Mouse (Mus musculus): ENCODE measurements around the gene Ypel2. TPM values are rescaled to one million over a fixed set of nuclear protein-coding genes. Genes with fewer than 3 reads are reported as not detected.
A peak's percentile ranks its signal among the peaks of the same experiment; 100 is the strongest.

Gene Ypel2
- polyA plus RNA-seq, 1 experiment from 2014 or later = 10.6 TPM

GRCm38 (mm10) chr11:86960331-86960730 is 33.2 kb downstream of the Ypel2 start:
- Histone ChIP-seq H3K9ac (ENCODE audit: low read depth, low read length) (no peak overlapping the region), H3K36me3 (ENCODE audit: insufficient read depth, low read length) (no peaks in the 10 kb centered on the region), H3K4me2 (ENCODE audit: low read length) (no peak overlapping the region), H3K4me1 (replicated peaks; ENCODE audit: insufficient read depth, low read length) (peaks cover 69% of the 10 kb centered on the region), H3K9me3 (replicated peaks; ENCODE audit: low read length) (no peaks in the 10 kb centered on the region), H3K27me3 (ENCODE audit: insufficient read depth, low read length) (no peaks in the 10 kb centered on the region), H3K27ac (peak overlapping the region; percentile 95), H3K4me3 (replicated peaks; ENCODE audit: low read depth, low read length) (no peak overlapping the region)
- ATAC-seq (replicated peaks; ENCODE audit: low FRiP score, low read depth) (no peak), DNase-seq (ENCODE audit: low spot score) (no peak)
- 50% methylated on average over 2 of the region's 2 CpGs for WGBS
- TF ChIP-seq CTCF (IDR thresholded peaks at IDR 0.05; ENCODE audit: low read depth) = no peak

DNA sequence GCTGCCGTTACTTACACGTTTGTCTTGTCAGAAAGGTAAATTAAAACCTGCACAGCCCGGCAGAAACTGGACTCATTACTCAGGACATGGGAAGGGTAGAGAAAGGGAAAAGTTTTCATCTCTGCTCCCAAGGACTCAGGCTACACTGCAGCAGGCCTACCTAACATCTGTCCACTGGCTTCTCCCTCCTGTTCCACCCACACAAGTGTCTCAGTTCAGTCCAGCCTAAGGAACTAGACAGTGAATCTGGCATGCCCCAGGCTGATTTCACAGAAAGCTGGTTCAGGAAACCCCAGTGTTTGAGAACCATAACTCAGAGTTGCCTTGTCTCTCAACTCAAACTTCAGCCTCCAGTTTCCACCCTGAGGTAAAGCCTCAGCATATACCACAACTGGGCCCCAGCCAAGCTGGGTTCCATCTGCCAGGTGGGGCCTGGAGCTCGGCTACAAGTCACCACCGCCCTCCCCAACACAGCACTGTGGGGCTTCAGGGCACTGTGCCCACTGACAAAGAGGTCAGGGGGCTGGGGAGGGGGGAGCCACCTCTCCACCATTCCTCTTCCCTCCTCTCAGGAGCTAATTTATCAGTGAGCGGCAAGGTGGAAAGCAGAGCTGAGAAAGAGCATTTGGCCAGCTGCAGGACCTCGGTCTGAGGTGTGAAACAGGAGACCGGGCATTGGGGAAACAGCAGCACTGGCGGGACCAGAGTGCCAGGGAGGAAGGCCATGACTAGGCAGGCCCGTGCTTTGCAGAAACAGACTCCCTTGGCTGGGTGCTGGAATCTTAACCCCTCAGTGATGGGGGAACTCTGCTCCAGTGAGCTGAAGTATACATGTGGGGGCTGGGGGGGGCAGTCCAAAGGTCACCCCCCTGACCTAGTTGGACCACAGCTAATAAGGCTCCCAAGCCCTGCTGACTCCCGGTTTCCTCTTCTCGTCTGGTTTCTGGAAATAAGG is 34.5 kb downstream of the Ypel2 start:
- Histone ChIP-seq H3K27ac (peak overlapping the region; percentile 95), H3K4me3 (replicated peaks; ENCODE audit: low read depth, low read length) (no peak overlapping the region), H3K4me1 (replicated peaks; ENCODE audit: insufficient read depth, low read length) (peaks cover 82% of the 10 kb centered on the region), H3K9ac (ENCODE audit: low read depth, low read length) (peak overlapping the region; percentile 15; the same call in 1 of the 2 replicates), H3K36me3 (ENCODE audit: insufficient read depth, low read length) (no peaks in the 10 kb centered on the region), H3K9me3 (replicated peaks; ENCODE audit: low read length) (no peaks in the 10 kb centered on the region), H3K4me2 (ENCODE audit: low read length) (no peak overlapping the region), H3K27me3 (ENCODE audit: insufficient read depth, low read length) (no peaks in the 10 kb centered on the region)
- peak; percentile 73 for ATAC-seq (replicated peaks; ENCODE audit: low FRiP score, low read depth)
- DNase-seq (ENCODE audit: low spot score) = peak; percentile 68
- 15% methylated on average over 12 of the region's 12 CpGs for WGBS
- no peak for TF ChIP-seq CTCF (IDR thresholded peaks at IDR 0.05; ENCODE audit: low read depth)

DNA sequence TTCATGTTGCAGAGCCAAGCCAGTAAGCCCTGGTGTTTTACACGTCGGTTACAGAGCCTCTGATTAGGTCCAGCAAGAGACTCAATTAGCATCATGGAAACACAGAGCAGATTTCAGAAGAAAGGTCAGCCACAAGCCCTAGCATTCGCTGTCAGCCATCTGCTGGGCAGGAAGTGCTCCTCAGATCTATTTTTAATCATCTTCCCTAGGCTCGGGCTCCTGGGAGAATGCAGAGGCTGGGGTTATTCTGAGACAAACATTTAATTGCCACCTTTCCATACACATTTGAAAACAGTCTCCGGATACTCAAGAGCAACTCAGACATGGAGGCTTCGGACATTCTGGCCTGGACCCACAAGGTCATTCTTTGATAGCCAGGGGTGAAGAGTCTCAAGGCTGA is 35.3 kb downstream of the Ypel2 start:
- TF ChIP-seq CTCF (IDR thresholded peaks at IDR 0.05; ENCODE audit: low read depth) = no peak
- Histone ChIP-seq H3K4me2 (ENCODE audit: low read length) (no peak overlapping the region), H3K36me3 (ENCODE audit: insufficient read depth, low read length) (no peaks in the 10 kb centered on the region), H3K27ac (peak overlapping the region; percentile 95), H3K4me3 (replicated peaks; ENCODE audit: low read depth, low read length) (no peak overlapping the region), H3K9ac (ENCODE audit: low read depth, low read length) (no peak overlapping the region), H3K4me1 (replicated peaks; ENCODE audit: insufficient read depth, low read length) (peaks cover 82% of the 10 kb centered on the region), H3K9me3 (replicated peaks; ENCODE audit: low read length) (no peaks in the 10 kb centered on the region), H3K27me3 (ENCODE audit: insufficient read depth, low read length) (no peaks in the 10 kb centered on the region)
- WGBS = 26% methylated on average over 6 of the region's 6 CpGs
- DNase-seq (ENCODE audit: low spot score) (peak; percentile 61), ATAC-seq (replicated peaks; ENCODE audit: low FRiP score, low read depth) (no peak)

GRCm38 (mm10) chr11:86956363-86956762 is 37.1 kb downstream of the Ypel2 start:
- ATAC-seq (replicated peaks; ENCODE audit: low FRiP score, low read depth) (no peak), DNase-seq (ENCODE audit: low spot score) (no peak)
- Histone ChIP-seq H3K4me2 (ENCODE audit: low read length) (no peak overlapping the region), H3K4me3 (replicated peaks; ENCODE audit: low read depth, low read length) (no peak overlapping the region), H3K9ac (ENCODE audit: low read depth, low read length) (no peak overlapping the region), H3K4me1 (replicated peaks; ENCODE audit: insufficient read depth, low read length) (peaks cover 79% of the 10 kb centered on the region), H3K36me3 (ENCODE audit: insufficient read depth, low read length) (no peaks in the 10 kb centered on the region), H3K9me3 (replicated peaks; ENCODE audit: low read length) (no peaks in the 10 kb centered on the region), H3K27ac (peak overlapping the region; percentile 1; the same call in 1 of the 2 replicates), H3K27me3 (ENCODE audit: insufficient read depth, low read length) (no peaks in the 10 kb centered on the region)
- no peak for TF ChIP-seq CTCF (IDR thresholded peaks at IDR 0.05; ENCODE audit: low read depth)
- 64% methylated on average over 2 of the region's 2 CpGs for WGBS

DNA sequence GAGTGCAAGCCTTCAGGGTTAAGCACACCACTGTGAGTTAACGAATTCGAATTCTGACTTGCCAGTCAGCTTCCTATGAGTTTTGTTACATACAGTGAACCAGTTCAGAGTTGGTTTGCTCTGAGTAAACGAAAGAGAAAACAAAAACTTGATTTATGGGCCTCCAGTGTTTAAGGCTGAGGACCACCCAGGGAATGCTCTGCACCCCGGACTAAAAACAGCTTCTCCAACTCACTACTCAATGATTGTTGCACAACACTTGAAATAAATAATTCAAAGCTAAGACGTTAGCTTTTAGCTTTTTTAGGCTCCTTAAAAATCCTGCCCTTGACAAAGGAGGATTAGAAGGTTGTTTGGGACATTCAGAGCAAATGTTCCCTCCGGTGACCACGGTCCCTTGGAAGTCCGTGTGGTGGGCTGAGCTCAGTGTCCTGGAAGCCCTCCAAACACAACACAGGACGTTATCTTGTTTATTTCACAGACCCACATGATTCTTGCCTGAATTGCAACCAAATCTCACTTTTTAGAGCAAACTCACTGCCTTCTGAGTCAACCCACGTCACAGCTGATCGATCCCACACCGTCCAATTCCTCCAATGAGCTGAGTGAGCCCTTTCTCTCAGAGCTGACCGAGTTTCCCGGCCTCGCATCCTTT is 38.8 kb downstream of the Ypel2 start:
- Histone ChIP-seq H3K36me3 (ENCODE audit: insufficient read depth, low read length) (no peaks in the 10 kb centered on the region; the same call in 1 of the 2 replicates), H3K9me3 (replicated peaks; ENCODE audit: low read length) (no peaks in the 10 kb centered on the region), H3K27ac (peak overlapping the region; percentile 80), H3K4me2 (ENCODE audit: low read length) (peak overlapping the region; percentile 25; the same call in 1 of the 2 replicates), H3K4me1 (replicated peaks; ENCODE audit: insufficient read depth, low read length) (peaks cover 67% of the 10 kb centered on the region), H3K4me3 (replicated peaks; ENCODE audit: low read depth, low read length) (no peak overlapping the region), H3K27me3 (ENCODE audit: insufficient read depth, low read length) (no peaks in the 10 kb centered on the region), H3K9ac (ENCODE audit: low read depth, low read length) (0 out of 2 replicates have a peak overlapping the region, but pooled peaks have one; percentile 3)
- DNase-seq (ENCODE audit: low spot score) = peak; percentile 91
- WGBS = 32% methylated on average over 15 of the region's 15 CpGs
- no peak for TF ChIP-seq CTCF (IDR thresholded peaks at IDR 0.05; ENCODE audit: low read depth)
- no peak; the same call in 1 of the 2 replicates for ATAC-seq (replicated peaks; ENCODE audit: low FRiP score, low read depth)

- Histone ChIP-seq H3K9me3 (replicated peaks; ENCODE audit: low read length) (no peaks in the 10 kb centered on the region), H3K9ac (ENCODE audit: low read depth, low read length) (no peak overlapping the region), H3K27ac (peak overlapping the region; percentile 25; the same call in 1 of the 2 replicates), H3K4me3 (replicated peaks; ENCODE audit: low read depth, low read length) (no peak overlapping the region), H3K4me2 (ENCODE audit: low read length) (no peak overlapping the region), H3K4me1 (replicated peaks; ENCODE audit: insufficient read depth, low read length) (peaks cover 50% of the 10 kb centered on the region), H3K27me3 (ENCODE audit: insufficient read depth, low read length) (no peaks in the 10 kb centered on the region), H3K36me3 (ENCODE audit: insufficient read depth, low read length) (no peaks in the 10 kb centered on the region; the same call in 1 of the 2 replicates)
- no peak for DNase-seq (ENCODE audit: low spot score)
- no peak for ATAC-seq (replicated peaks; ENCODE audit: low FRiP score, low read depth)
- TF ChIP-seq CTCF (IDR thresholded peaks at IDR 0.05; ENCODE audit: low read depth) = no peak
- 79% methylated on average over 8 of the region's 8 CpGs for WGBS
Measured at GRCm38 (mm10) chr11:86953096-86953495, 40.4 kb downstream of the Ypel2 start.
